Mouse (Mus musculus): ENCODE measurements around the gene Mpnd. TPM values are rescaled to one million over a fixed set of nuclear protein-coding genes. Genes with fewer than 3 reads are reported as not detected.

The Mpnd gene
- total and polyA plus RNA-seq, 3 experiments, result 24.5 to 55.1 (median 26.8) TPM

DNA sequence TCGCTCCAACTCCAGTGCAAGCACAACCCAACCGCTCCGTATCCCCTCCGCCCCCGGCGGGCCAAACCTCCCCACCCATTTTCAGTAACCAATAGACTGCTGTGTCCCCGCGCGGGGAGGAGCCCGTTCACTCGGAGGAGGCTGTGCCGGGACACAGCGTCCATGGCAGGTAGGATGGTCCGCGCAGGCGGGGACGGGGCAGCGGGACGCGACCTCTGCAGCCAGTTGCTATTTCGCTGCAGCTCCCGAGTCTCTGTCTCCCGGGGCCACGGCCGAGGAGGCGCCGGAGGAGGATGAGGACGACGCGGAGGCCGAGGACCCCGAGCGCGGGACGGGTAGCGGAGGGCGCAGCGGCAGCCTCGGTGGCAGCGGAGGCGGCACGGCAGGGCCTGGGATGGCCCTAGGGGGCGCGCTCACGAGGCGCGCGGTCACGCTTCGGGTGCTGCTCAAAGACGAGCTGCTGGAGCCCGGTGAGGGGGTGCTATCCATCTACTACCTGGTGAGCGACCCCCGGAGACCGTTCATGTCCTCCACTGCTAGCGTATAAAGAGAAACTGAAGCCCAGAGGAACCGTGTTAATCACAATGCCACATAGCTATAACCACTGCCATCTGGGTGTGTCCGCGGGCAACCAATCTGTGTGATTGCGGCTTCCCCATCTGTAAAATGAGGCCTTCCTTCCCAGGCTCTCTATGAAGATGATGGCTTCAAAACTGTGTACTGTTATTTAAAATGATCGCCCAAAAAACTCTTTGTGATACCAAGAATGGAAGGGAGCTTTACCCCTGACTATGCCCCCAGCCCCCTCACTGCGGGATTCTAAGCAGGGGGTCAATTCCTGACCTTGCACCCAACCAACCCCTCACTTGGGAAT is 3.8 kb downstream of the Mpnd start (continued):
- TF ChIP-seq CHD1 (IDR thresholded peaks at IDR 0.05; ENCODE audit: low read depth, low read length) (no peak), MXI1 (IDR thresholded peaks at IDR 0.05; ENCODE audit: low read depth, low read length) (peak; percentile 67; the same call in 1 of the 2 replicates), RAD21 (IDR thresholded peaks at IDR 0.05; ENCODE audit: low read depth, low read length) (no peak), ZMIZ1 (IDR thresholded peaks at IDR 0.05; ENCODE audit: low read depth, low read length) (peak; percentile 42), CHD2 (IDR thresholded peaks at IDR 0.05; ENCODE audit: low read length) (no peak), MAX (IDR thresholded peaks at IDR 0.05; ENCODE audit: low read length) (0 out of 2 replicates have a peak, but pooled peaks have one; percentile 34), BHLHE40 (IDR thresholded peaks at IDR 0.05; ENCODE audit: low read depth, low read length) (peak; percentile 36; the same call in 1 of the 2 replicates), ZNF384 (IDR thresholded peaks at IDR 0.05; ENCODE audit: low read depth, low read length) (no peak), TCF12 (IDR thresholded peaks at IDR 0.05; ENCODE audit: low read depth, low read length) (peak; percentile 27; the same call in 1 of the 2 replicates), MAFK (IDR thresholded peaks at IDR 0.05; ENCODE audit: insufficient replicate concordance, low read length) (no peak), POLR2AphosphoS2 (IDR thresholded peaks at IDR 0.05; ENCODE audit: low read depth, low read length) (no peak), USF2 (conservative IDR thresholded peaks at IDR 0.05; ENCODE audit: low read depth, low read length) (no peak)

GRCm38 (mm10) chr17:56009962-56010240 is 4.4 kb downstream of the Mpnd start:
- peak overlapping the region; percentile 79 for H3K4me2 ChIP-seq (ENCODE audit: insufficient read depth, low read depth, poor library complexity, severe bottlenecking)
- DNase-seq (ENCODE audit: extremely low read depth), result no peak
- peaks cover 9 to 27% of the 10 kb centered on the region in 2 experiments for H3K4me1 ChIP-seq (ENCODE audit: control insufficient read depth in 1 of 2, insufficient read depth in 2 of 2)
- peaks cover 5% of the 10 kb centered on the region; the same call in 1 of the 2 replicates for H3K79me2 ChIP-seq (replicated peaks; ENCODE audit: control insufficient read depth, extremely low read depth, insufficient read depth, poor library complexity, severe bottlenecking)
- TF ChIP-seq USF2 (conservative IDR thresholded peaks at IDR 0.05; ENCODE audit: low read depth, low read length) (no peak), UBTF (IDR thresholded peaks at IDR 0.05; ENCODE audit: low read depth, low read length) (no peak), ZNF384 (IDR thresholded peaks at IDR 0.05; ENCODE audit: low read depth, low read length) (no peak), SIN3A (IDR thresholded peaks at IDR 0.05; ENCODE audit: low read length) (no peak), MXI1 (IDR thresholded peaks at IDR 0.05; ENCODE audit: low read depth, low read length) (no peak), IRF4 (IDR thresholded peaks at IDR 0.05; ENCODE audit: low read depth, low read length) (no peak), JUND (conservative IDR thresholded peaks at IDR 0.05; ENCODE audit: low read depth, low read length) (no peak), NELFE (IDR thresholded peaks at IDR 0.05; ENCODE audit: low read depth, low read length) (no peak), BHLHE40 (IDR thresholded peaks at IDR 0.05; ENCODE audit: low read depth, low read length) (no peak), TBP (conservative IDR thresholded peaks at IDR 0.05; ENCODE audit: low read depth, low read length) (no peak)
- in situ Hi-C loops (cut with MboI; ENCODE audit: low pct_ligation_motif_present, low pct_unique_long_range_greater_than_20kb, low sequenced_read_pairs) (loop anchor here (5.0 kb wide), 1 partner anchor 38 kb away; the partner anchor contains the start of gene Shd), dilution Hi-C loops (cut with MboI; ENCODE audit: extremely low pct_ligation_motif_present, extremely low pct_unique_long_range_greater_than_20kb, low sequenced_read_pairs) (no loop called here)
- no peak overlapping the region for H3K27ac ChIP-seq (ENCODE audit: insufficient read depth, low read depth)
- H3K9me3 ChIP-seq (replicated peaks; ENCODE audit: low read length), result no peaks in the 10 kb centered on the region
- H3K9ac ChIP-seq (ENCODE audit: insufficient read depth, low read depth), result peak overlapping the region; percentile 82
- H3K36me3 ChIP-seq (replicated peaks in 1 of 2; ENCODE audit: control insufficient read depth in 1 of 2, insufficient read depth in 1 of 2, low read length in 1 of 2), result peaks cover 20 to 32% of the 10 kb centered on the region in 2 experiments
- peak overlapping the region; percentile 65 to 91 (median 77) for H3K4me3 ChIP-seq (replicated peaks in 1 of 3; ENCODE audit: low read depth in 2 of 3, low read length in 2 of 3, poor library complexity in 1 of 3)
- H3K27me3 ChIP-seq (replicated peaks), result no peaks in the 10 kb centered on the region
